8 mouse cellular contexts compared by ENCODE assay signal in the genomic region with DNA sequence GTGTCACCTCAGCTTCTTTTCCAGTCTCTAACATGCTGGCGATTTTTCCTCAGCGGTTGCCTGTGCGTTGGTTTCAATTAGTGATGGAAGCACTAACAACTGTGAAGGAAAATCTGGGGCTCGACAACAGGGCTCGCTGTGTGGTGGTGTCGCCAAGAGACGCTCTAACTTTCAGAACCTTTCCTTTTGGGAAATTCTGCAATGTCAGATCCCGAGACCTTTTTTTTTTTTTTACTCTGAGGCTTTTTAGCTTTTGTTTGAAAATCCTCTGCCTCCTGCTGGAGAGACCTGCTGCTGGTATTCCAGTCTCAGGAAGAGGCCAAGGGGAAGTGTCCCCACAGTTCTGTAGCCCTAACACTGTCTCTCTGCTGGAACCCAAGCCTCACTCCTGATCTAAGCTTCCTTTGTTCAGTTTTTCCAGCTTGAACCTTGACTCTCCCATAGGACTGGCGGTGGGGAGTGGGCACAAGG.
DNase-seq lines count a peak whose midpoint lies in the region; ATAC-seq and TF ChIP-seq lines count a peak whose summit lies in the region.

No protein-coding gene starts in this region.

- H3K9me3 ChIP-seq in heart, embryonic 16.5 days (replicated peaks; ENCODE audit: control insufficient read depth, low read length) = no peaks in the 10 kb centered on the region
- H3K9me3 ChIP-seq in liver, embryonic 16.5 days (replicated peaks; ENCODE audit: control insufficient read depth, low read length) = no peaks in the 10 kb centered on the region

- ATAC-seq in heart, embryonic 16.5 days (replicated peaks; ENCODE audit: extremely low read depth, insufficient read depth, low FRiP score) = 0 out of 2 replicates have a peak, but pooled peaks have one; percentile 6
- ATAC-seq in liver, embryonic 16.5 days (ENCODE audit: low read depth) = no peak

- peaks cover 7% of the 10 kb centered on the region; the same call in 1 of the 2 replicates for H3K4me1 ChIP-seq in testis, adult 2 months (ENCODE audit: control insufficient read depth, insufficient read depth, low read length)
- H3K4me1 ChIP-seq in heart, embryonic 16.5 days (ENCODE audit: control insufficient read depth, insufficient read depth, low read length) = peaks cover 10% of the 10 kb centered on the region
- H3K4me1 ChIP-seq in liver, embryonic 16.5 days (ENCODE audit: control insufficient read depth, low read depth, low read length) = no peaks in the 10 kb centered on the region

- H3K36me3 ChIP-seq in testis, adult 2 months (ENCODE audit: control insufficient read depth, insufficient read depth, low read length) = no peaks in the 10 kb centered on the region
- H3K36me3 ChIP-seq in heart, embryonic 16.5 days (ENCODE audit: control insufficient read depth, insufficient read depth) = no peaks in the 10 kb centered on the region
- no peaks in the 10 kb centered on the region for H3K36me3 ChIP-seq in liver, embryonic 16.5 days (ENCODE audit: control insufficient read depth, insufficient read depth)

- H3K9ac ChIP-seq in heart, embryonic 16.5 days (ENCODE audit: low read length) = peak overlapping the region; percentile 54
- H3K9ac ChIP-seq in liver, embryonic 16.5 days (ENCODE audit: low read depth, low read length) = no peak overlapping the region

- H3K4me2 ChIP-seq in heart, embryonic 16.5 days (ENCODE audit: low read depth, low read length) = peak overlapping the region; percentile 68
- H3K4me2 ChIP-seq in liver, embryonic 16.5 days (ENCODE audit: low read depth, low read length) = peak overlapping the region; percentile 7

- peak overlapping the region; percentile 80 for H3K4me3 ChIP-seq in testis, adult 2 months (ENCODE audit: control insufficient read depth, low read depth, low read length)
- peak overlapping the region; percentile 44 for H3K4me3 ChIP-seq in heart, embryonic 16.5 days (ENCODE audit: low read length)
- no peak overlapping the region for H3K4me3 ChIP-seq in liver, embryonic 16.5 days (ENCODE audit: low read depth, low read length)

- no peaks in the 10 kb centered on the region for H3K27me3 ChIP-seq in testis, adult 2 months (ENCODE audit: control insufficient read depth, insufficient read depth, low read length)
- H3K27me3 ChIP-seq in heart, embryonic 16.5 days (ENCODE audit: control insufficient read depth, insufficient read depth, low read length) = no peaks in the 10 kb centered on the region; the same call in 1 of the 2 replicates
- no peaks in the 10 kb centered on the region for H3K27me3 ChIP-seq in liver, embryonic 16.5 days (ENCODE audit: control insufficient read depth, insufficient read depth, low read depth, low read length)

- 9% methylated on average over 9 of the region's 9 CpGs for WGBS in heart, embryonic 16.5 days
- WGBS in liver, embryonic 16.5 days (ENCODE audit: insufficient replicate concordance) = 7% methylated on average over 9 of the region's 9 CpGs

- no peak for TF ChIP-seq CTCF in testis, adult 2 months (IDR thresholded peaks at IDR 0.05; ENCODE audit: control insufficient read depth, insufficient read depth, insufficient replicate concordance, low read depth, low read length)

- TF ChIP-seq POLR2A in testis, adult 2 months (IDR thresholded peaks at IDR 0.05; ENCODE audit: control insufficient read depth, low read depth, low read length) = no peak

- no peak for DNase-seq in testis, postnatal 14 days (ENCODE audit: low spot score)
- peak; percentile 14 for DNase-seq in yolk sac, embryonic 10.5 days (ENCODE audit: low spot score)
- no peak for DNase-seq in spleen, postnatal 4 days (ENCODE audit: low spot score in 2 of 2)
- no peak for DNase-seq in adrenal gland, postnatal 25 days
- DNase-seq in right cerebral cortex, postnatal 10 days (ENCODE audit: low spot score in 2 of 2) = no peak

- no peak overlapping the region for H3K27ac ChIP-seq in testis, adult 2 months (ENCODE audit: control insufficient read depth, insufficient read depth, low read depth, low read length)
- H3K27ac ChIP-seq in heart, embryonic 16.5 days (ENCODE audit: low read length) = no peak overlapping the region
- H3K27ac ChIP-seq in liver, embryonic 16.5 days (ENCODE audit: low read length) = no peak overlapping the region
